Mouse (Mus musculus) layer of hippocampus, adult 8-10 months (tissue): Measurements from ENCODE around the gene Ccdc85c. TPM values are rescaled to one million over a fixed set of nuclear protein-coding genes. Genes with fewer than 3 reads are reported as not detected.

Experiments used
- DNase-seq, 2 experiments: peaks; one replicate each; pipeline ENCODE4 v3.0.0; 2022; ENCODE audit warnings: low spot score in 2 of 2
- total RNA-seq, 4 experiments: library from RNA; stranded (reverse); gene quantifications; 2 replicates each; pipeline ENCODE4 v1.2.4; 2022

Ccdc85c gene
- total RNA-seq, 4 experiments from 2014 or later = 56.3 to 67.6 (median 63.0) TPM

GRCm38 (mm10) chr12:108269699-108270098 is 5.5 kb downstream of the Ccdc85c start:
- no peak for DNase-seq

DNA sequence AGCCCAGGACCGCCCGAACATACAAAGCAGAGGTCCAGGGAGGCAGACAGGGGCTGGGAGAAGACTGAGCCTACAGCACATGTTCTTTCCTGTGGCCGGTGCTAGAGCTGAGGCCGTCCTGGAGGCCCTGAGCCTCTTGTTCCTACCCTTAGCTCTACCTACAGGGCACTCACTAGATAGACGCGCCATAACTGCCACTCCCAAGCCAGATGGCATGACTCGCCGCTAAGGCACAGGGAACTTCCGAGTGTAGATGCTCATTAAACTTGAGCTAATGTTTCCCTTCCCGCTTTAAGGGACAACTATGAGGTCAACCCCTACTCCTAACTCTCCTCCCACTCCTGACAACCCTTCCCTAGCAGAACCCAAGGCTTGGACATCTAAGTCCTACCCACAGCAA is 6.3 kb downstream of the Ccdc85c start:
- DNase-seq = no peak

DNA sequence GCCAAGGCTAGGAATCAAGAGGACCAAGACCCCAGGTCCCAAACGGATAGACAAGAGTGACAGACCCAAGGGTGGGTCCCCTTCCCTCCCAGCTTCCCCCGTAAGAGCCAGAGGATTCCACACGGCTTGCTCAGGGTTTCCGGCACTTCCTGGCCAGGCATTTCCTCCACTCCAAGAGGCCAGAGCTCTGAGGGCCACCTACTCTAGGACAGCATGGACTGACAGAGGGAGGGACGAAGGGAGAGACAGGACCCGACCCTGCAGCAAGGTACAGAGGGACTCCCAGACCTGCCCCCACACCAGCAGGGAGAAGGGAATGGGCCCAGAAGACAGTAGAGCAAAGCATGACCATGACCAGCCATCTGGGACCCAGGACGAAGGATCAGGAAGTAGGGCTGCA is 7.6 kb downstream of the Ccdc85c start:
- DNase-seq = no peak

DNA sequence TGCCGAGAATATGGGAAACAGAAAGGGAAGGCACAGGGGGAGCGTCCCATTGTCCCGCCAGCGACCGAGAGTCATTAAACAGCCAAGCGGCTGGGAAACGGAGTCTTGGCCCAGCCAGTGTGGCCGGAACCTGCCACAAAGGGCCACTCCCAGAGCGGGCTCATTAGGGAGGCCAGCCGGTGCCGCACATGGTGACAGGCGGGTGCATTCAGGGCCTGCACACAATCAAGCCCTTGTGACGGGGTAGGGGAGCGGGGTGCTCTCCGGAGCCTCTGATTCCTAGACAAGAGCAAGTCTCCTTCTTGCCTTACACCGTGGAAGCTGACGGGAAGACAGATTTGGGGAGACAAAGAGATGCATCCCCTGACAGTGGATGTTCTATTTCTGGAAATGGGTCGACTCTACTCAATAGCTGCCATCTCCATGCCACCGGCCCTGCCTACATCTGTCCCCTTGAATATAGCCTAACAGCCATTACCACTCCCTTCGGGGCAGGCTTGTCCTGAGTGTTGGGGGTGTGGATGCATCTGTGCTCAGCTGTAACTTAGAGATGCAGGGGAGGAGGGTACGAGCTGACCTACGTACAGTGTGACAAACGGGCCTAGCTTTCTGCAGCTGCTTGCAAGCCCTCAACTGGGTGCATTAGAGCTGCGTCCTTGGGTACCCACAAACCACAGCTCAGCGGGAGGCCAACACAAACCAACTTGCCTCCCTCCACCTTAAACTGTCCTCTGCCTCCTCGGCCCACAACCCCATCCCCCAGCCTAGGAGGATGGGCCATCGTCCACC is 9.2 kb downstream of the Ccdc85c start:
- DNase-seq = peak in 1 of 2 experiments; percentile 45

DNA sequence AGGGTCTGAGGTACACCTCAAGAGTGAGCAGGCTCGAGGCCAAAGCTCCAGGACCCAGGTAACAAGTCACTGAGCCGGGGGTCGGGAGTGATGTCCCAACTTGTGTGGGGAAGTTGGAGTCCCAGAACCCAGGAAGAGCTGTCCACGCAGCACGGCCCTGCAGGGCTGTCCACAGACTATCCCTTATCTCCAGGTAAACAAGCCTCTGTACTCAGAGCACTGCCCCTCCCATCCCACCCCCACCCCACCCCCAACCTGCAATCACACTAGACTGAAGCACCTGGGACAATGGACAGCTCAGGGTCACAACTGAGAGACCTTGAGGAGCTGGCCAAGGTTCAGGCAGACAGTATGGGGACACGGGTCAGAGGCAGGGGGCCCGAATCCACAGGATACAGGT is 10.3 kb downstream of the Ccdc85c start:
- DNase-seq = no peak

DNA sequence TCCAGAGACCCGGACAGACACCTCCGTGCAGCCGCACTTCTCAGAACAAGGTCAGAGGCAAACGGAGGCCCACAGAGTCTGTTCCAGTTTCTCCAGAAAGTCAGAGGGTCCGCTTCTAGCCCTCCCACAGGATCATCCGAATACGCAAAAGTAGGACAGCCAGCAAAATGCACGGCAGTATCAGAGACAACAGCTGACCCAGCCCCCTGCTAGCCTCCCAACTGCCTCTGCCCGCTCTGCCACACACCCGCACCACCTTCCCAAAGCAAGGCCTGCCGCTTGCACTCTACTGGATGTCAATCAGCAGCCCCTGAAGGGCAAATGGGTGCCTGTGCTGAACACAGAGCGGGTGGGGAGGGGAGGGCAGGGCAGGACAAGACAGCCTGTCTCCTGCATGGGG is 14.3 kb downstream of the Ccdc85c start:
- no peak for DNase-seq

DNA sequence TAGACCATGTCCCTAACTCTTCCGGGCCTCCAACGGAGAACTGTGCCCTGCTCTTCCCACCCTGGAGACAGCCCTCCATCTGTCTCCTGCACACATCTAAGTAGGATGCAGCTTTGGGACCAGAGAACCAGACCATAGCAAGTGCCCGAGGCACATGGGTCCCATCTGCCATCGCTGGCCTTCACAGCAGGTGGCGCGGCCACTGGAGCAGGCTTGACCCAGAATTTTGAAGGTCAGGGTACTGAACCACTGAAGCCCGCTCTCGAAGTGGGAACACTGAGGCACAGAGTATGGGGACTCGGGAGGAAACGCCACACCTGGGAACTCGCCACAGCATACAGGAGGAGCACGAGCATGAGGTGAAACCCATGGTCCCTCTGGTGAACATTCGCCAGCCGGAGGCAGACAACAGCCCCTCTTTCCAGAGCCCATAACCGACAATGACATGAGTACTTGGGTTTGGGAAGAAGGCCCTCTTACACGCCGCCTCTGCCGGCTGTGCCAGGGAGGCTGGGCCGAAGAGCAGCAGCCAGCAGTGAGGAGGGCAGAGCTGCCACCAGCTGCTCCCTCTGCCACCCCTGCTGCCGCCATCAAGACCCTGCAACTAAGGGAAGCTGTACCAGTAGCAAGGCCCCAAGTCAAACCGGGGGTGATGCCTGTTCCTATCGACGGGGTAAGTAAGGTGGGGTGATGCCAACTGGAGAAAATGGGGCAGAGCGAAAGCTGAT is 15.7 kb downstream of the Ccdc85c start:
- no peak for DNase-seq

DNA sequence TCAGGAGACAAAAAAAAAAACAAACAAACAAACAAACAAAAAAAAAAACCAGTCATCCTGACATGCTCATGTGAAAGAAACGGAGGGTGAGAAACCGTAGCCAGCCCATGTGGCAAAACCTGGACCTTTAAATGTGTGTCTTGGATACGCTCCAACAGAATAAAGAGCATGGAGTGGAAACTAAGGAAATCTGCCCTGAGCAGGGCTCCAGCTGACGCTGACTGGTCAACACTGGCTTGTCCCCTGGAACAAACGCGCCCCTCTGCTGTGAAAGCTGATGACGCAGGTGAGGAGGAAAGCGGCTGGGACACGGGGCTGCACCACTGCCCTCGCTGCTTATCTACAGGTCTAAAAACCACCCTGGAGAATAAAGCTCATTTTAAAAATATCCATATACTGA is 18.5 kb downstream of the Ccdc85c start:
- DNase-seq = no peak

DNA sequence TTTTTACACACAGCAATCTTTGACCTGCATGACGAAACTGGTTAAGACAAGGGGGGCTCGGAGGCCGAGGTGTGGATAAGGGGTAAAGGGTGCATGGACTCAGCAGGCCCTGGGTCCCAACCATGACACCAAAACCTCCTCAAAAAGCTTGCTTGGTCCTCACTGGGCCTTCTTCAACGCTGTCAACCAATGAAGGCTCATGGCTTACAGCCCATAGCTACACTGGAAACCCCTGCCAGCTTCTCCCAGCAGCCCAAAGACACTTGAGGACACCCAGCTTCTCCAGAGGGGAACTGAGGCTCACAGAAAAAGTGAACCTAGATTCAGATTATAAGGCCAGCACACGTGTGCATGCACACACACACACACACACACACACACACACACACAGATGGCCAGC is 19.3 kb downstream of the Ccdc85c start:
- DNase-seq = no peak

DNA sequence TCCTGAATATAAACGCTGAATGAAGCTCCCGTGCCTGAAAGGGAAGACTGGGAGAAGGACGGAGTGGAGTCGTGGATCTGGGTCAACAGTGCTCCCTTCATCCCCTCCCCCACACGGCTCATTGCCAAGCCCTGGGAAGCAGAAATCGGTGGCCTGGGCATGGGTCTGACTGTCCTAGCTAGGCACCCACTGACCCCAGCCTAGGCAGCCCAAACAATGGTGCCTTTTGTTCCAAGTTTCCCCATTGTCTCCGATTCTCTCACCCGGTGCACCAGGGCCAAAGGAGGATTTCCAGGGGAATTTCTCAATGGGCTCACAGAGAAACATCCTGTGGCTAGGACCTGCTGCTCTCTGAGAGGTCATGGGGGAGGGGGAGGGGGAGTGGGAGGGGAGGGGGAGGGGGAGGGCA is 19.7 kb downstream of the Ccdc85c start:
- peak; percentile 55 to 61 for DNase-seq

GRCm38 (mm10) chr12:108253042-108253441 is 22.2 kb downstream of the Ccdc85c start:
- no peak for DNase-seq

GRCm38 (mm10) chr12:108251825-108252542 is 23.2 kb downstream of the Ccdc85c start:
- DNase-seq = no peak

GRCm38 (mm10) chr12:108251034-108251792 is 24.0 kb downstream of the Ccdc85c start:
- DNase-seq = no peak

- no peak for DNase-seq
Observed at GRCm38 (mm10) chr12:108249522-108249921, 25.7 kb downstream of the Ccdc85c start.

- DNase-seq = no peak
Observed at GRCm38 (mm10) chr12:108249019-108249418, 26.2 kb downstream of the Ccdc85c start.

DNA sequence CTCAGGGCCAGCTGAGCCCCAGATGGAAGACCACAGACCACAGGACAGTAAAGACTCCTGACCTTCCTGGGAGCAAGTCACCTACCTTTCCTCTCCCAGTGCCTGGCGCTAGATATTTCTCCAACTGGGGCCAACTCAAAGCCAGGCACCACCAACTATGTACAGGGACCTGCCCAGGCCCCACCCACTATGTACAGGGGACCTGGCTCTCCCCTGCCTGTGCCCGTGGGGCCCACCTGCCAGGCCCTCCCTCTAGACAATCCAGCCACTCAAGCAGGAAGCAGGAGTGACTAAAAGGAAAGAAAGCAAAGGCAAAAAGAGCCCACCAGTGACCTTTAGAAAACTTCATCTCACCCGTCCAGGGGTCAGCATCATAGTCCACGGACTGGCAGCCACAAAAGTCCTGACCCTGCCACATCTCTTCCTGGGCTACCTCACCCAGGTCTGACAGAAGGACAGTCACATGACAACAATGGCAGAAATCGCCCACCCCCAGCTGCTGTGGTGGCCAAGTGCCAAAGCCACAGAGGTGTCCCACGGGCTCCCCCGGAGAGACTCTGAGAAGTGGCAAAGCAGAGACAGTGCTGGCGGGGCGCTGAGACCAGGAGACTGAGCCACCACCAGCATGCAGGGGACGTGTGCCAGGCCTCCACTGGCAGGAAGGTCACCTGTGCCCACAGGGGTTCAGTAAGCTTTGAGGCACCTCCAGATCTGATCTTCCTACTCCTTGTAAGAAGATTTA is 28.3 kb downstream of the Ccdc85c start:
- DNase-seq = no peak

DNA sequence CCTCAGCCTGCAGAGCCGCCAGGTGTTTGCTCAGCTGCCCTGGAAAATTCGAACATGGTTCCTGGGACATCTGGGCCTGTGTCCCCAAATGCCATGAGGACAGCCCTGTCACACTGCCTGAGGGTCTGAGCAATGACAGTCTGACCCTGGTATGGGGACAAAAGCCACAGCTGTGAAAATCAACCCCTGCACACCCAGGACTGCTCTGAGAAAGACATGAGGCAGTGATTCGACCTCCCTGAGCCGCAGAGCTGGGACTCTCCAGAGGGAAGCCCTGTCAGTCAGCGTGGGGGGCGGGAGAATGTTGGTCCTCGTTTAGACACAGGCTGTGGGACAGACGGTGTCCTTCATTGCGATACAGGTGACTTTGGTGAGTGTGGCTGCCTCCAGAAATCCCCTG is 29.6 kb downstream of the Ccdc85c start:
- DNase-seq = no peak

DNA sequence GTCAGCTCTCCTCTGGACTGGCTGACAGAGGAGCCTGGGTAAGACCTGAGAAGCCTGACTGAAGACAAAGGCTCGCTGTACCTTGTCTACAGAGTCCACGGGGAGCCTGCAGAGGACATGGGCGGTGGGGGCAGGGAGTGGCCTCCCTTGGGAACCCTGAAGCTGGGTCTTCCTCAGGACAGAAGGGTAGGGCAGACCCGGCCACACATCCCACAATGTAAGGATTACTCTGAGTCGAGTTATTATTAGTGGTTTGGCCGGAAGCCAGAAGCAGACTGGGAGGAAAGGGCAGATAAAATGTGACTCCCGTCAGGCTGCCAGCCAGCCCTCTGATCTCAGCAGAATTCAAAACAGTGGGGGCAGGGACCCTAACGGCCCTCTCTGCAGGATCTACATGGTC is 30.4 kb downstream of the Ccdc85c start:
- no peak for DNase-seq

DNA sequence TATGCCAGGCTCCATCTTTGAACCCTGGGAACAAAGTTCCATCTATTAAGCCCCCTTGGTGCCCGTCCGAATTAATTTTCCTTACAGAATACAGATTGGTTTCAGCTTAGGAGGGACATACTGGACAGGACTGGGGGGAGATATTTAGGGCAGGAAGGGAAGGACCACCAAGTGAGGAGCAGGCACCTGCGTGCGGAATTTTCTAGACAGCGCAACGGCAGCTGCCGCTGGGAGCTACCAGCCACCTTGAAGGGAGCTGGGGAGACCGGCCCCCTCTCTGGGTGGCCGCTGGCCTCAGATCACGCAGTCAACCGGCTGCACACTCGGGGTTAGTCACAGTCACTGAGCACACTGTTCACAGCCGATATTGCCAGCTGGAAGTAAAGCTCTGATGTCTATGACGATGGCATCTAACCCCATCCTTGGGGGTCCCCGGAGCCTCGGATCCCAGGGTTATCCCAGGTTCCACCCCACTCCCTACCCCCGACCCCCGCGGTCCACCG is 32.9 kb downstream of the Ccdc85c start:
- DNase-seq = no peak

- DNase-seq = no peak
Observed at GRCm38 (mm10) chr12:108241626-108242025, 33.6 kb downstream of the Ccdc85c start.
